Mouse (Mus musculus) liver, embryonic 14.5 days (tissue): ENCODE data around the gene Zfp609. TPM values are rescaled to one million over a fixed set of nuclear protein-coding genes. Genes with fewer than 3 reads are reported as not detected.

ENCODE experiments used
- ATAC-seq: fragments of 200-750 bp; cut with Nextera tagmentation; 2 replicates; pipeline ENCODE4 v1.8.0; 2017; ENCODE audit warnings: moderate number of reproducible peaks, mild to moderate bottlenecking, moderate library complexity; ENCODE audit not compliant: insufficient read depth
- DNase-seq, 3 experiments: peaks; one replicate each; pipeline ENCODE4 v3.0.0-alpha.2; 2012 to 2013; ENCODE audit warnings: low read depth in 3 of 3, low spot score in 3 of 3
- H3K27ac ChIP-seq: fragments of 300-500 bp; sonication (generic); 2 replicates; pipeline ENCODE4 v1.5.1; 2014; ENCODE audit warnings: moderate library complexity, mild to moderate bottlenecking, control low read depth, inconsistent platforms
- H3K27me3 ChIP-seq: fragments of 300-500 bp; sonication (generic); 2 replicates; pipeline ENCODE4 v1.6.1; 2014; ENCODE audit warnings: mild to moderate bottlenecking, low read length, moderate library complexity; ENCODE audit not compliant: control insufficient read depth, insufficient read depth
- H3K36me3 ChIP-seq: fragments of 300-500 bp; sonication (generic); replicated peaks from 2 replicates; pipeline ENCODE4 v1.6.1; 2014; ENCODE audit warnings: low read depth; ENCODE audit not compliant: control insufficient read depth, insufficient read depth
- H3K4me1 ChIP-seq, 2 experiments: fragments of 200-500 bp in 1 of 2; fragments of 300-500 bp in 1 of 2; sonication (generic) in 1 of 2; replicated peaks; 2 replicates each; pipeline ENCODE4 v1.6.1; 2012 to 2014; ENCODE audit warnings: antibody characterized with exemption in 1 of 2, inconsistent platforms in 1 of 2, low read length in 1 of 2; ENCODE audit not compliant: control insufficient read depth in 2 of 2, insufficient read depth in 2 of 2
- H3K4me2 ChIP-seq: fragments of 300-500 bp; sonication (generic); 2 replicates; pipeline ENCODE4 v1.6.1; 2014; ENCODE audit warnings: low read depth, mild to moderate bottlenecking, control low read depth, moderate library complexity
- H3K4me3 ChIP-seq, 2 experiments: fragments of 200-500 bp in 1 of 2; fragments of 300-500 bp in 1 of 2; sonication (generic) in 1 of 2; 2 replicates each; pipeline ENCODE4 v1.5.1; 2012 to 2014; ENCODE audit warnings: low read depth in 2 of 2, low read length in 2 of 2, mild to moderate bottlenecking in 2 of 2, control low read depth in 1 of 2, inconsistent platforms in 1 of 2, moderate library complexity in 1 of 2; ENCODE audit not compliant: insufficient read depth in 1 of 2
- H3K9ac ChIP-seq: fragments of 300-500 bp; sonication (generic); replicated peaks from 2 replicates; pipeline ENCODE4 v1.6.1; 2014; ENCODE audit warnings: mild to moderate bottlenecking, control low read depth, moderate library complexity
- H3K9me3 ChIP-seq: fragments of 300-500 bp; sonication (generic); 2 replicates; pipeline ENCODE4 v1.6.1; 2016; ENCODE audit warnings: low read length, mixed read lengths; ENCODE audit not compliant: control insufficient read depth
- CTCF ChIP-seq: IDR thresholded peaks from 2 replicates; pipeline ENCODE4 v1.5.1; 2016; ENCODE audit warnings: antibody characterized with exemption, low read depth, control low read depth
- EP300 ChIP-seq: IDR thresholded peaks from 2 replicates; pipeline ENCODE4 v1.6.1; 2016; ENCODE audit warnings: antibody characterized with exemption, low read depth
- WGBS: fragments of 180-500 bp; shearing (Covaris S2); extraction: QIAGEN DNeasy Blood & Tissue Kit; methylation state at CpG from one replicate; pipeline ENCODE4 v1.1.7; 2014; ENCODE audit not compliant: insufficient replicate concordance; 5-methylcytosine and 5-hydroxymethylcytosine counted together
- polyA plus RNA-seq, 2 experiments: library from polyadenylated mRNA; depleted of rRNA in 1 of 2; stranded (reverse) in 1 of 2; unstranded in 1 of 2; fragments of >200 nt; fragmentation: Nextera tagmentation in 1 of 2; extraction: Ambion mirVana in 1 of 2; gene quantifications; 2 replicates each; pipeline versions ENCODE4 v1.2.1 to v1.2.3; 2012 to 2014

The Zfp609 gene
- polyA plus RNA-seq, 2 experiments: 1.1 to 2.7 TPM

DNA sequence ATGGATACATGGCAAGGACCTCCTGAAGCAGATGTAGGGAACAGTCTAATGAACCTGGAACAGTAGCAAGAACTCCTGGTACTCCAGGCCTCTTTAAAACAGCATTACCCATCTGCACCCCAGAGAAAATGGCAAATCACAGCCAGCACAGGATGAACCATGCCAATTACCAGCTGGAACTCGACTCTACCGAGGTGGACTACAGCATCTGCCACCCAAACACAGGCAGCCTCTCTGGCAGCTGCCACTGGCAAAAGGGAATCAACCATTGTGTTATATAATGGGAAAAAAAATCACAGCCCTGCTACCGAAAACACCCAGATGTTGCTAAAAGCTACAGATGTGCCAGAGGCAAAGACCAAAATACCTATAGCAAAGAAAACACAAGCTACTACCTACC is 34.3 kb downstream of the Zfp609 start:
- Histone ChIP-seq H3K4me3 (no peak overlapping the region), H3K9ac (no peak overlapping the region), H3K27me3 (no peaks in the 10 kb centered on the region), H3K36me3 (no peaks in the 10 kb centered on the region), H3K9me3 (no peaks in the 10 kb centered on the region), H3K4me2 (no peak overlapping the region), H3K27ac (no peak overlapping the region), H3K4me1 (peaks cover 7 to 13% of the 10 kb centered on the region in 2 experiments; a peak in 3 of 4 replicates)
- 71% methylated on average over 3 of the region's 3 CpGs for WGBS
- DNase-seq (no peak), ATAC-seq (no peak)
- no peak for TF ChIP-seq EP300
- no peak for TF ChIP-seq CTCF

DNA sequence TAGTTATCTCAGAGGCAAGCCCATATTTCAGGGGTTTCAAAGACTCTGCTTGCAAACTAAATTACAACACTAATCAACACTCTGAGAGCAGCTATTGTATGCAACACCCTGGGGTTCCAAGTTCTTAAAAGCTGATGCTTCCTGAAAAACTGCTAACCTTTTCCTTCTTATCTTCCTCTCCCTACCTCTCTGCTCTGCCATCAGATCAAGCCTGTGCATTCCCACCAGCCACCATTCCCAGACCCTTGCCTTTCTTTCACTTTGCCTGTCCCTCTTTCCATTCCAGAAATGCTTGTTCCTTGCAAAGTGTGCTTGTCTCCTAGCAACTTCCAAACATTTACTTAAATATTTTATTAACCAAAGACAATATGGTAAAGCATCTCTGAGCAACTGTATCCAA is 35.5 kb downstream of the Zfp609 start:
- Histone ChIP-seq H3K9me3 (no peaks in the 10 kb centered on the region), H3K4me1 (peaks cover 15 to 25% of the 10 kb centered on the region in 2 experiments), H3K27ac (no peak overlapping the region), H3K36me3 (no peaks in the 10 kb centered on the region), H3K9ac (no peak overlapping the region), H3K4me2 (no peak overlapping the region), H3K4me3 (no peak overlapping the region), H3K27me3 (no peaks in the 10 kb centered on the region)
- ATAC-seq (no peak), DNase-seq (no peak)
- TF ChIP-seq EP300 (no peak), CTCF (no peak)

DNA sequence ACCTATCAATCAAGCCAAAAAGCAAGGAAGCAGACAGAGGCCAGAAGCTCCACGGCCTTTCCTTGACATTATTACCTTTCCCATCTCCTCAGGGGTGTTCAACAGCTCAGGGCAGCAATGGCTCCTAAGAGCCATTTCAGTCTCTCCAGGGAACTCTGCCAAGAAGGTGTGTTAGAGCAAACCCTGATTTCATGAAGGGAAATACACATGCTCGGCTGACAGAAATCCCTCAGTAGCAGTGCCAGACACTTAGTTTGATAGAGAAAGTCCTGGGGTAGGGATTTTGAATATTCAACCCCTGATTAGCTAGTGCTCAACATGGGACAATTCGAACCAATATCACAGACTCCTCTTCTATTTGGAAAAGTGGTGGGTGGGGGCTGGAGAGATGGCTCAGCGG is 36.3 kb downstream of the Zfp609 start:
- no peak for ATAC-seq
- no peak overlapping the region for H3K9ac ChIP-seq
- 75% methylated on average over 4 of the region's 4 CpGs for WGBS

DNA sequence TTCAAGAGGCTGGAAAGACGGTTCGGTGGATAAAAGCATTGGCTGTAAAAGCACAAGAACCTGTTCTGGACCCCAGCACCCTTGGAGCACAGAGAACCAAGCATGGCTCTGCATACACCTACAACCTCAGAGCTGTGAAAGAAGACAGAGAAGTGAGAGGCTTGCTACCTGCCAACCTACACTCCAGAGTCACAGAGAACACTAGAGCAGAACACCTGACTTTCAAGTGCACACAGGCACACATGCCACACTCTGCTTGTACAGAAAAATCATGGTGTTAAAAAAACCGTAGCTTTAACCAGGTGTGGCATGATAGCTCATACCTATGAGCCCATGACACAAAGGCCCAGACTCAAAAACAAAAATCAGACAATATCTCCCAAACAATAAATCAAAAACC is 37.6 kb downstream of the Zfp609 start:
- DNase-seq: no peak
- Histone ChIP-seq H3K27me3 (no peaks in the 10 kb centered on the region), H3K27ac (no peak overlapping the region), H3K4me2 (no peak overlapping the region), H3K4me1 (peaks cover 30 to 36% of the 10 kb centered on the region in 2 experiments), H3K4me3 (no peak overlapping the region), H3K9me3 (no peaks in the 10 kb centered on the region), H3K36me3 (no peaks in the 10 kb centered on the region), H3K9ac (no peak overlapping the region)
- ATAC-seq: no peak
- 84% methylated on average over 3 of the region's 3 CpGs for WGBS
- TF ChIP-seq EP300: no peak
- no peak for TF ChIP-seq CTCF

More for the DNA sequence above, 36.3 kb downstream of the Zfp609 start:
- H3K4me3 ChIP-seq: no peak overlapping the region
- H3K36me3 ChIP-seq: no peaks in the 10 kb centered on the region
- no peak for DNase-seq
- no peaks in the 10 kb centered on the region for H3K9me3 ChIP-seq
- no peak for TF ChIP-seq CTCF
- TF ChIP-seq EP300: no peak
- H3K4me2 ChIP-seq: no peak overlapping the region
- H3K4me1 ChIP-seq: peaks cover 23 to 31% of the 10 kb centered on the region in 2 experiments
- H3K27ac ChIP-seq: no peak overlapping the region
- H3K27me3 ChIP-seq: no peaks in the 10 kb centered on the region

DNA sequence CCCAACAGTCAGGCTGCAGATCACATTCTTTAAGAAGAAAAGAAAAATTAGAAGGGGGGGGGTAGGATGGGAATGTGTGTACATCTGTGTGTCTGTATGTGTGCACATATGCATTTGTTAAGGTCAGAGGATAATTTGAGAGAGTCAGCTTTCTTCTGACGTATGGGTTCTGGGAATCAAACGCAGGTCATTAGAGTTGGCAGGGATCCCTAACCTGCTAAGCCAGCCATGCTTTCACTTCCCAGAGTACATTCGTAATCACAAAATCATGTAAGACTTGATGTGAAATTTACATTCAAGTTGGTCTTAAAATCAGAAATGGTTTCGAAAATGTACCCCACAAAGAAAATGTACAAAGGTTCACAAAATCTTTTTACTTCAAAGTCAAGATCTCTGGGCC is 38.8 kb downstream of the Zfp609 start:
- TF ChIP-seq EP300: no peak
- no peak for TF ChIP-seq CTCF
- Histone ChIP-seq H3K4me1 (peaks cover 30 to 43% of the 10 kb centered on the region in 2 experiments), H3K9me3 (no peaks in the 10 kb centered on the region), H3K27me3 (no peaks in the 10 kb centered on the region), H3K4me3 (no peak overlapping the region), H3K27ac (no peak overlapping the region), H3K36me3 (no peaks in the 10 kb centered on the region), H3K9ac (no peak overlapping the region), H3K4me2 (no peak overlapping the region)
- 78% methylated on average over 4 of the region's 4 CpGs for WGBS
- DNase-seq (no peak), ATAC-seq (no peak)
